Mouse (Mus musculus): Measurements from ENCODE around the gene Ttc25.
A peak's percentile ranks its signal among the peaks of the same experiment; 100 is the strongest.
"Not testable (repeated sequence)": the region's sequence is repeated elsewhere in the genome, so short reads cannot be mapped to it uniquely, and the experiment has no call there.

Gene Ttc25

DNA sequence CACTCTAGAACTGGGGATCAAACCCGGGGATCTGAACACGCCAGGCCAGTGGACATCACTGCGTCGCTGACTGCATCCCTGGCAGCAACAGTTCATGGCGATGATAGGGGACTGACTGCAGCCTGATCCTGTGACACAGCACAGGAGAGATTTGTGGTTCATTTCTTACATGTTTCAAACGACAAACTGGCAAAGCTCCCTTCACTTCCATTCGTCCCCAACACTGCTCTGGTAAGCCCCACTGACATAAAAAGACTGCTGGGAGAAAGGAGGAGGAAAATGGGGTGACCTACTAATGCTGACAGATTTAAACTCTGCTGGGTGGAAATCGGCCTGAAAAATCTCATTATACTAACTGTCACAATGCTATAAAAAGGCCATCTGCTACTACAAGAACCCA, 58.4 kb downstream of the Ttc25 start:
- no peak for DNase-seq (ENCODE audit: low spot score in 2 of 2)

GRCm38 (mm10) chr11:100604321-100605005, 59.1 kb downstream of the Ttc25 start:
- DNase-seq (ENCODE audit: low spot score in 2 of 2): no peak

DNA sequence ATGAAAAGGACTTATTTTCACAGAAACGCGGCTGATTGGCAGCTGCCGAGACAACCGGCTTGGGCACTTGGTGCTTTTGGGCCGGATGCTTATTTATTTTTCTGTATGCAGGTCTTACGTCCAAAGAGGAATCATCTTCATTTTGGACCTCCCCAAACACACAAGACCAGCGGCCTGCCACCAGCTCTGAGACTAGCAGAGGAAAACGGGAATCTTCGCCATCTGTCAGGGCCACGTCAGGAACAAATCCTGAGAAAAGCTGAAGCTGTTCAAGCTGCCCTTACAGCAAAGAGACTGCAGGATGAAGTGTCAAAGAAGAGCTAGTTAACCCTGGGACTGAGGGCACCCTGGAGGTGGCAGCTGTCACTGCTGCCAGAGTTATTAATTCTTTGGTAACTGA, 60.0 kb downstream of the Ttc25 start:
- DNase-seq (ENCODE audit: low spot score in 2 of 2): no peak

DNA sequence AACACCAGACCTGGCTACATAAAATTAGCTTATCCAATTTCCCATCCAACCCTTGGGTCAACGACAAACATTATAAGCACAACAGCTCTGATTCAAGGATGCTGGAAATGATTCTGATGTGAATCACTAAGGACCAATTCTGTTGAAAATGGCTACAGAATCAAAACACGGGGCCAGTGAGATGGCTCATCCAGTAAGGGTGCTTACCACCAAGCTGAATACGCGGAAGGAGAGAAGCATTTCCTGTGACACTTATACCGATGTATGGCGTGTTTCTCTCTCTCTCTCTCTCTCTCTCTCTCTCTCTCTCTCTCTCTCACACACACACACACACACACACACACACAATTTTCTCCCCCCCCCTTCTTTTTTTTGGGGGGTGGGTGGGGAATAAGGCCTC, 61.7 kb downstream of the Ttc25 start:
- DNase-seq (ENCODE audit: low spot score in 2 of 2): no peak

DNA sequence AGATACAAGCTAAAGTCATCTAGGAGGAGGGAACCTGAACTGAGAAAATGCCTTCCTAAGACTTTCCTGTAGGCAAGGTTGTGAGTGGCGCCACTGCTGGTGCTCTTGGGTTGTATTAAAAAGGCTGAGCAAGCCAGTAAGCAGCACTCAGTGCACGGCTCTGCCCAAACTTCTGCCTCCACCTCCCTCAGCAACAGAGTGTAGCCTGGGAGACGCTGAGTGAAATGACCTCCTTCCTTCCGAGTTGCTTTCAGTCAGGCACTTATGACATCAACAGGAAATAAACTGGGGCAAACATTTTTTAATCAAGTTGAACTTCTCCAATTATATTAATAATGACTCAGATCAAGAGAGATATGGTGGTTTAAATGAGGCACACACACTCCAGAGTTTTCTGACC, 63.4 kb downstream of the Ttc25 start:
- no peak for DNase-seq (ENCODE audit: low spot score in 2 of 2)

GRCm38 (mm10) chr11:100609355-100609996, 64.1 kb downstream of the Ttc25 start:
- no peak for DNase-seq (ENCODE audit: low spot score in 2 of 2)

DNA sequence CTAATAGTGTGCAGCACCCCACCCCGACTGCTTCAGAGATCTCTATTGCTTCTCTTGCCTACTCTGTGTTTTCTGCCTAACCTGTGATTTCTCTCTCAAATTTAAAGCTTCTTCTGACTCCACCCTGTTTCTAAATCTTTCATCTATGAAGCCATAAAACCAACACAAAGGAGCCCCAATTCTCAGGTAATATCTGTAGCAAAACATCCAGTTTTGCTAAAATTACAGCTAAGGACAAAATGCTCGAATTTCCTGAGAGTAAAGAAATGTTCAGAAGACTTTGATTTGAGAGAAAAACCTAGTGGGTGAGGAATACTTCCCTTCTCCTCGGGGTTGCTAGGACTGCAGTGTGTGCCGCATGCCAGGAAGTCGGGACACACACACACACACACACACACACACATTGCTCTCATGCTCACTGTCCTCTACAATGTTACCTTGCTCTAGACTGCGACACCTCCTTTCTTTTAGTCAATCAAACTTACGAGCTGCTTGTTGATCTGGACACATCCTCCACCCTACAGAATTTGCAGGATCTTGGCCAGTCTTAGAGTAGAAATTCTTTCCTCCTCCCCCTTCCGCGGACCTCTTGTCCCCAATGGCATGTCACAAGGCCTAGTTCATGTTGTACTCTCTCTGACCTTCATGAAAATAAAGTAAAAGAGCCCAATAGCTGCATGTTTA, 64.7 kb downstream of the Ttc25 start:
- peak; percentile 37 to 49 for DNase-seq (ENCODE audit: low spot score in 2 of 2)

DNA sequence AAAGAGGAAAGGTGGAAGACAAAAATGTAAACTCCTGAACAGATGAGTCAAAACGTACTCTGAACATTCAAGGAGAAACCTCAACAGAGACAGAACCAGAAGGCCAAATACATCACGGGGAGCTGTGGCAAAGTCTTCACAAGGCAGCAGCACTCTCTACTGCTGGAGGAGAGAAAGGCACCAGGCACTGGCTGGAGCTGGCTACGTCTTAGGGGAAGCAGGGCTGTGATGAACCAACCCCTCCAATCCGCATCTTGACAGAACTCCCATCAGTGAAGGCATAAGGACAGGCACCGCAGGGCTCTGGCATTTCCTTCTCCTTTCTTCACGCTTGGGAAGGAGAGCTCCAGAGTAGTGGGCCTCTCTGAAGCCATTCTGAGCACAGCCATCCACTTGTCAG, 66.2 kb downstream of the Ttc25 start:
- DNase-seq (ENCODE audit: low spot score in 2 of 2): no peak

- DNase-seq (ENCODE audit: low spot score in 2 of 2): no peak
These were observed 67.8 kb downstream of the Ttc25 start for GRCm38 (mm10) chr11:100613241-100613640.

GRCm38 (mm10) chr11:100616332-100616731, 70.9 kb downstream of the Ttc25 start:
- DNase-seq (ENCODE audit: low spot score in 2 of 2): no peak

DNA sequence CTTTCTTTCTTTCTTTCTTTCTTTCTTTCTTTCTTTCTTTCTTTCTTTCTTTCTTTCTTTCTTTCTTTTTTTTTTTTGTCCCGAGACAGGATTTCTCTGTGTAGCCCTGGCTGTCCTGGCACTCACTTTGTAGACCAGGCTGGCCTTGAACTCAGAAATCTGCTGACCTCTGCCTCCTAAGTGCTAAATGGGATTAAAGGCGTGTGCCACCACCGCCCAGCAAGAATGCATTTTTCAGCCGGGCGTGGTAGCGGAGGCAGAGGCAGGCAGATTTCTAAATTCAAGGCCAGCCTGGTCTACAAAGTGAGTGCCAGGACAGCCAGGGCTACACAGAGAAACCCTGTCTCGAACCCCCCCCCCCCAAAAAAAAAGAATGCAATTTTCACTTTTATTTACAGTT, 71.4 kb downstream of the Ttc25 start:
- DNase-seq (ENCODE audit: low spot score in 2 of 2): not testable (repeated sequence)

DNA sequence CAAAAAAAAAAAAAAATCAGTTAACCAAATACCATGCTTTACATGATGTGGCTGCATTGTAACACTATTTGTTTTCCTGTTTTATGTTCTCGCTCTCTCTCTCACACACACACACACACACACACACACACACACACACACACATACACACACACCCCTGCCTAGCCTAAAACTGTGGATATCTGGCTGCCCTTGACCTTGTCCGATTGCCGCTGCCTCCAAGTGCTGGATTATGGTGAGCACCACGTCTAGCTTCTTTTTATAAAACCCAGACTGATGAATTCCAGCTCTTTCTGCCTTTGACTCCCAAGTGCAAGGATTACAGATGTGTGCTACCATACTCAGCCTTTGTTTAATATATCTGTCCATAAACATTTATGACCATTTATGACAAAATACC, 72.1 kb downstream of the Ttc25 start:
- no peak for DNase-seq (ENCODE audit: low spot score in 2 of 2)

GRCm38 (mm10) chr11:100618761-100619484, 73.5 kb downstream of the Ttc25 start, which contains the start of gene Nkiras2:
Gene Nkiras2 (plus strand): TSS chr11:100619244.
- peak; percentile 58 to 64 for DNase-seq (ENCODE audit: low spot score in 2 of 2)

DNA sequence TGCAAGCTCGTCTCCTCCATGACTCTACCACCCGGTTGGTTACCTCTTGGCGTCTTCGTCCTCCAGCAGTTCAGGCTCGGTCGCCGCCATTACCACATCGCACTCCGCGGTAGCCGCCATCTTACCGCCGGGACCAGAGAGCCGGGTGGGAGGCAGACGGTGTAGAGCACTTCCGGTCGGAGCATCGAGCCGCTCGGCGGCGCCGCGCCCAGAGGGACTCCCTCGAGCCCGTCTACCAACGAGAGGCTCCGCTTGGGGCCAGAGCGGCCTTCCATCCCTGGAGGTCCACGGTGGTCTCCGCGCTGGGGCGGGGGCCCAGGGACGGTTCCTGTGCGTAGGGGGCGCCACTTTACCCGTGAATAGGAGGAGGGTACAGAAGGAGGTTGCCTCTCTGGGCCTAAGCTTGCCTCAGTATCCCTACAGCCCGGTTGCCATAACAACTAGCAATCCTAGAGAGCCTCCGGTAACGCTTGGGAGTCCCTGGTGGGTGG, 74.1 kb downstream of the Ttc25 start:
- peak; percentile 95 to 96 for DNase-seq (ENCODE audit: low spot score in 2 of 2)

DNA sequence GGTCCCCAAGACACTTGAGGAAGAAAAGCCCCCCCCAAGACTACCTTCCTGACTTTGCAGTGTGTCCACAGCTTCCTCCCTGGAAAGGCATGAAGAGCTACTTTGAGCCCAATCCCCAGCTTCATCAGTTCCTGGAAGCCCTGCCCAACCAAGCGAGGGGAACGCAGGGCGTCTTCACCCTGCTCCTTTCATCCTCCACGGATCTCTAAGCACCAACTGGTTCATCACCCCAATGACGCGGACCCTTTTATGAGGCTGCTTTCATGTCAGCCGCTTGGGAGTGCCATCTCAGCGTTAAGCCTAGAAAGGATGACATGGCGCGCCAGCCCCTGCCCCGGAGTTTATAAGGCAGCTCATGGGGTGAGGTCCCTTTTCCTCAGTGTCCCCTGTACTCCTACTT, 74.6 kb downstream of the Ttc25 start, which contains the start of gene Dnajc7:
Dnajc7 (minus strand) TSS at position 187 of the 400 bp plus-strand sequence.
- no peak for DNase-seq (ENCODE audit: low spot score in 2 of 2)
